Mouse (Mus musculus): Measurements from ENCODE around the gene Pex26. TPM values are rescaled to one million over a fixed set of nuclear protein-coding genes. Genes with fewer than 3 reads are reported as not detected.

Gene Pex26
- polyA plus RNA-seq, 1 experiment from 2014 or later, result 10.1 TPM

DNA sequence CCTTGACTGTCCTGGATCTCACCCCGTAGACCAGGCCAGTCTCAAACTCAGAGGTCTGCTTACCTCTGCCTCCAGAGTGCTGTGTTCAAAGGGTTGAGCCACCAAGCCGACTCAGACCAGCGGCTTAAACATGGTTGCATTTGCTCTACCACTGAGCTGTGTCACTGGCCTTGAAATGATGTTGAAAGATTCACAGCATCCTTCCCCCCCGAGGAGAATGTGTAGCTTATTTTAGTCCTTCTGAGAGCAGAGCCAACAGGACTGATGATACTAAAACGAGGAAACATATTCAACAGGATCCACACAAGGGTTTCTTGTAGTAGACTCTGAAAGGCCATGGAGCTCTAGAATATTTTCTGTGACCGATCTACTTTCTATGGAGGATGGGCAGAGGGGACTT is 32.4 kb downstream of the Pex26 start:
- Histone ChIP-seq H3K27me3 (ENCODE audit: insufficient read depth, low read length) (no peaks in the 10 kb centered on the region), H3K27ac (no peak overlapping the region), H3K4me2 (ENCODE audit: low read length) (no peak overlapping the region), H3K9me3 (replicated peaks; ENCODE audit: low read length) (no peaks in the 10 kb centered on the region), H3K36me3 (ENCODE audit: insufficient read depth, low read length) (no peaks in the 10 kb centered on the region), H3K4me1 (replicated peaks; ENCODE audit: insufficient read depth, low read length) (0 out of 2 replicates have a peak, but pooled peaks cover 6% of the 10 kb centered on the region), H3K4me3 (replicated peaks; ENCODE audit: low read depth, low read length) (no peak overlapping the region), H3K9ac (ENCODE audit: low read depth, low read length) (no peak overlapping the region)
- ATAC-seq (replicated peaks; ENCODE audit: low FRiP score, low read depth), result no peak
- 85% methylated on average over 6 of the region's 6 CpGs for WGBS
- no peak for DNase-seq (ENCODE audit: low spot score)
- no peak for TF ChIP-seq CTCF (IDR thresholded peaks at IDR 0.05; ENCODE audit: low read depth)

DNA sequence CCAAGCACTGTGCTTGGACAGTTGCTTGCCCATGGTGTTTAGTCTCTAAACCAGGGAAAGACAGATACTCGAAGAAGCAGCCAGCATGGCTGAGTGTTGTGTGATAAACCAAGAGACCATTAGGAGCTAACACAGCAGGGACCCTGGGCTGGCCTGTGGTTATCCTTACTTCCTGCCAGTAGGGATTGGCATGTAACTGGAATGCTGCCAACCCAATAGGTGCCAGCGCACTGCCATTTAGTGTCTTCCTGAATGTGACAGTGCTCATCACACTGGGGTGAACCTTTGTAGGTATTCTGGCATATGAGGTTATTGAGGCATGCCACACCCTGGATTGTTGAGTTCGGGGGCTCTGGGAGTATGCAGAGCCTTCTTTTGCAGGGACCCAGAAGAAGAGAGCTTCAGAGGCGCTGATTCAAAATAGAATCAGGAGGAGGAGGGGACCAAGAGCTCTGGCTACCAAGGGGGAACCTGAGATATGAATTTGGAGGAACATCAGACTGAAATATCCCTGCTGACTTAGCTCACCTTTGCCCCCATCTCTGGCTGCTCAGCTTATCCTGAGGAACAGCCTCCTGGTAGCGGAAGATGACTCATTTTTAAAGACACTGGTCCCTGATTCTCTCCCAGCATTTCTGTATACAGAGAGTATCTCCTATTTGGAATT is 33.3 kb downstream of the Pex26 start:
- no peaks in the 10 kb centered on the region for H3K27me3 ChIP-seq (ENCODE audit: insufficient read depth, low read length)
- 0 out of 2 replicates have a peak, but pooled peaks cover 3% of the 10 kb centered on the region for H3K4me1 ChIP-seq (replicated peaks; ENCODE audit: insufficient read depth, low read length)
- no peak overlapping the region for H3K4me3 ChIP-seq (replicated peaks; ENCODE audit: low read depth, low read length)
- WGBS, result 79% methylated on average over 5 of the region's 5 CpGs
- no peak for DNase-seq (ENCODE audit: low spot score)
- ATAC-seq (replicated peaks; ENCODE audit: low FRiP score, low read depth), result no peak
- H3K4me2 ChIP-seq (ENCODE audit: low read length), result no peak overlapping the region
- no peak overlapping the region for H3K27ac ChIP-seq
- no peaks in the 10 kb centered on the region for H3K36me3 ChIP-seq (ENCODE audit: insufficient read depth, low read length)
- TF ChIP-seq CTCF (IDR thresholded peaks at IDR 0.05; ENCODE audit: low read depth), result no peak
- no peaks in the 10 kb centered on the region for H3K9me3 ChIP-seq (replicated peaks; ENCODE audit: low read length)
- no peak overlapping the region for H3K9ac ChIP-seq (ENCODE audit: low read depth, low read length)

DNA sequence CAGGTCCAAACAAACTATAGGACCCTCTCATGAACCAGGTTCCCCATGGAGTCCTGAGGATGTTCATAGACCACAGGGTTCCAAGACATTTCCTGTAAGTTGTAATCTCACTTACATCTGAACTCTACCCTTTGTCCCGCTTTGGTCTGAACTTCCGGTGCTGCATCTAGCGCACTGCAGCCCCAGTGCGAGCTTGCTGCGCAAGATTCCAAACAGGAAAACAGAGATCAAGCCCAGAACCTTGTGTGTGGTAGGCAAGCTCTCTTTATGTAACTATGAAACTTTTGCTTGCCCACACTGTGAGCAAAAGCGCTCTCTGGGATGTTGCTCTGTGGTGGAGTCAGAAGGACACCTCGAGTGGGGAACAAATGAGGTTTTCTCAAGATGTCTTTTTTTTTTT is 34.5 kb downstream of the Pex26 start:
- Histone ChIP-seq H3K9ac (ENCODE audit: low read depth, low read length) (no peak overlapping the region), H3K36me3 (ENCODE audit: insufficient read depth, low read length) (no peaks in the 10 kb centered on the region), H3K27me3 (ENCODE audit: insufficient read depth, low read length) (no peaks in the 10 kb centered on the region), H3K4me1 (replicated peaks; ENCODE audit: insufficient read depth, low read length) (no peaks in the 10 kb centered on the region), H3K4me2 (ENCODE audit: low read length) (no peak overlapping the region), H3K9me3 (replicated peaks; ENCODE audit: low read length) (no peaks in the 10 kb centered on the region), H3K4me3 (replicated peaks; ENCODE audit: low read depth, low read length) (no peak overlapping the region), H3K27ac (no peak overlapping the region)
- no peak for TF ChIP-seq CTCF (IDR thresholded peaks at IDR 0.05; ENCODE audit: low read depth)
- DNase-seq (ENCODE audit: low spot score) (no peak), ATAC-seq (replicated peaks; ENCODE audit: low FRiP score, low read depth) (no peak)
- 80% methylated on average over 7 of the region's 7 CpGs for WGBS

DNA sequence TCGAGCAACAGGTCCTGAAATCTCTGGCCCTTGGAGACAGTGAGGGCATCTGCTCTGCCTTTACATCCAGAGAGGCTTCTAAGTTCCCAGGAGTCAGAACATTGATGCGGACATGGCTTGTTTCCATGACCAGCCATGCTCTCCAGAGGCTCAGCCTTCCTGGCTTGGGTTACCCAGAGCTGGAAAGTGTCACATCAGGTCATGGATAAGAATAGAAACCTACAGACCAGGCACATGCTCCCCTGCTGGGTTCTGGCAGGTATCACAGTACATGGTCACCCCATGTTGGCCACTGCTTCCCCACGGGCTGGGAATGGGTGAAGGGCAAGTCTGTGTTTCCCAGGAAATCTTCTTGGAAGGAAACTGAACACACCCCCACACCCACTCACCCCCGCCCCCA is 35.9 kb downstream of the Pex26 start:
- DNase-seq (ENCODE audit: low spot score), result no peak

DNA sequence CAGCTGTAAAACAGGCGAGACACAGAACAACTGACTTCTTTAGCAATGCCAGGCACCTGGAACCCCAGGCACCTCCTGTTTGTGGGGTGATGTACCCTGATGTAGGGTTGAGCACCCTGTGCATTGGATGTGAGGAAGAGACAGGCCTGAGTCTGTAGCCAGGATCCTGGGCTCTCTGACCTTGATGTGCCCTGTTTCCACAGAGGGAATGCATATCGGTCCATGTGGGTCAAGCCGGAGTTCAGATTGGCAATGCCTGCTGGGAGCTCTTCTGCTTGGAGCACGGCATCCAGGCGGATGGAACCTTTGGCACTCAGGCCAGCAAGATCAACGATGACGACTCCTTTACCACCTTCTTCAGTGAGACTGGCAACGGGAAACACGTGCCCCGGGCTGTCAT is 36.7 kb downstream of the Pex26 start:
- H3K27me3 ChIP-seq (ENCODE audit: insufficient read depth, low read length), result no peaks in the 10 kb centered on the region
- H3K4me1 ChIP-seq (replicated peaks; ENCODE audit: insufficient read depth, low read length), result no peaks in the 10 kb centered on the region
- H3K9ac ChIP-seq (ENCODE audit: low read depth, low read length), result no peak overlapping the region
- no peaks in the 10 kb centered on the region for H3K36me3 ChIP-seq (ENCODE audit: insufficient read depth, low read length)
- no peak overlapping the region for H3K4me2 ChIP-seq (ENCODE audit: low read length)
- ATAC-seq (replicated peaks; ENCODE audit: low FRiP score, low read depth), result no peak
- no peak for TF ChIP-seq CTCF (IDR thresholded peaks at IDR 0.05; ENCODE audit: low read depth)
- no peak overlapping the region for H3K4me3 ChIP-seq (replicated peaks; ENCODE audit: low read depth, low read length)
- WGBS, result 84% methylated on average over 10 of the region's 10 CpGs
- H3K9me3 ChIP-seq (replicated peaks; ENCODE audit: low read length), result no peaks in the 10 kb centered on the region
- no peak for DNase-seq (ENCODE audit: low spot score)
- H3K27ac ChIP-seq, result no peak overlapping the region

More for the DNA sequence above, 35.9 kb downstream of the Pex26 start:
- no peak overlapping the region for H3K4me2 ChIP-seq (ENCODE audit: low read length)
- no peaks in the 10 kb centered on the region for H3K27me3 ChIP-seq (ENCODE audit: insufficient read depth, low read length)
- H3K4me1 ChIP-seq (replicated peaks; ENCODE audit: insufficient read depth, low read length), result no peaks in the 10 kb centered on the region
- no peak overlapping the region for H3K4me3 ChIP-seq (replicated peaks; ENCODE audit: low read depth, low read length)
- no peak overlapping the region for H3K27ac ChIP-seq
- H3K9me3 ChIP-seq (replicated peaks; ENCODE audit: low read length), result no peaks in the 10 kb centered on the region
- no peaks in the 10 kb centered on the region for H3K36me3 ChIP-seq (ENCODE audit: insufficient read depth, low read length)
- WGBS, result 84% methylated on average over 4 of the region's 4 CpGs
- TF ChIP-seq CTCF (IDR thresholded peaks at IDR 0.05; ENCODE audit: low read depth), result no peak
- ATAC-seq (replicated peaks; ENCODE audit: low FRiP score, low read depth), result no peak
- no peak overlapping the region for H3K9ac ChIP-seq (ENCODE audit: low read depth, low read length)

DNA sequence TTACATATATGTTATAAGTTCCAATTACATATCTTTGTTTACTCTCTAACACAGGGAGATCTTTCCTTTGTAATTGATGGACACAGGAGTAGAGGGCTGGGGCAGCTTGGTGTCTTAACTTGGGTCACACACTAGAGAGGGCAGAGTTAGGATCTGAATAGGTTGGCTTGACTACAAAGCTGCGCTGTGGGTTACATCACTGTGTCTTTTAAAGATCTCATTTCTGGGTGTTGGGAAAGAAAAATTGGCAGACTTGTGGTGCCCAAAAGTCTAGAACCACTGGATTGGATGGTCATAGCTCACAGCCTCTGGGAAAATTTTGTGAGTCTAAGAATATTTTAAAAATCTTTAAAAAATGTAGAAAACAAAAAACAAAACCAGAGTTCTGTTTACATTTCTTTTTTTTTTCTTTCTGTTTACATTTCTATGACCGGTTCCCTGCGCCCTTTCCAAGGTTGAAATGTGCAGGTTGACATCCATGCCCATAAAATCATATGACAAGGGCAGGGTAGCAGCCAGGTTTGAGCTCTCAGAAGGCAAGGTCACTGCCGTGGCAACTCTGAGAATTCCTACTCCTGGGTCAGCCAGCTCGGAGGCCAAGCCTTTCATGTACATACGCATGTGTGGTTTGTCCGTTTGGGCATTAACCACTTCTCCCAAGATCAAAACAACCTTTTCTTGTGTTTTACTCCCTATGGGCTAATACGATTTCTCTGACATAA is 38.6 kb downstream of the Pex26 start:
- whole genome bisulfite sequencing, result 72% methylated on average over 8 of the region's 8 CpGs
- Histone ChIP-seq H3K9ac (ENCODE audit: low read depth, low read length) (no peak overlapping the region), H3K27me3 (ENCODE audit: insufficient read depth, low read length) (no peaks in the 10 kb centered on the region), H3K27ac (no peak overlapping the region), H3K9me3 (replicated peaks; ENCODE audit: low read length) (no peaks in the 10 kb centered on the region), H3K4me3 (replicated peaks; ENCODE audit: low read depth, low read length) (no peak overlapping the region), H3K4me1 (replicated peaks; ENCODE audit: insufficient read depth, low read length) (0 out of 2 replicates have a peak, but pooled peaks cover 8% of the 10 kb centered on the region), H3K36me3 (ENCODE audit: insufficient read depth, low read length) (no peaks in the 10 kb centered on the region), H3K4me2 (ENCODE audit: low read length) (no peak overlapping the region)
- ATAC-seq (replicated peaks; ENCODE audit: low FRiP score, low read depth) (no peak), DNase-seq (ENCODE audit: low spot score) (no peak)
- no peak for TF ChIP-seq CTCF (IDR thresholded peaks at IDR 0.05; ENCODE audit: low read depth)
